Mouse (Mus musculus): ENCODE measurements around the gene Gm11444. TPM values are rescaled to one million over a fixed set of nuclear protein-coding genes. Genes with fewer than 3 reads are reported as not detected.

The Gm11444 gene
- total and polyA plus RNA-seq, 2 experiments, result not detected

DNA sequence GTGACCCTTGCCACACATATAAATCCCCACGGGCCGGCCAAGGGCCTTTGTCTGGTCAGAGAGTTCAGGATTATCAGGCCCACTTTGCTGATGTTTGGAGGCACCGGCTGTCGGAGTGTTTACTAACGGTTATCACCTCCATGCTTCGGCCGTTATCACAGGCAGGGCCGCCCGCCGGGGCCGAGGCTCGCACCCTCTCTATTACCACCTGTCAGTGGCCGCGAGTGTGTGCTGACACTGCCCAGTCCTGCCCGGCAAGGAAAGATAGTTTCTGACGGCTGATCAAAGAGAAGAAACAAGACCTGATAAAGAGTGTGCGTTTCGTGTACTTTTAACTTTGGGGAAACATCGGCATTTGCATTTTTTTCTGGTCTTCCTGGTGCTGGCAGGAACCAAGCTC is 50.3 kb downstream of the Gm11444 start:
- peak; percentile 33 for DNase-seq (ENCODE audit: extremely low read depth, low read depth, low spot score)
- Histone ChIP-seq H3K36me3 (ENCODE audit: control insufficient read depth, insufficient read depth, low read length) (no peaks in the 10 kb centered on the region), H3K9ac (ENCODE audit: low read depth, low read length) (no peak overlapping the region), H3K4me1 (ENCODE audit: control insufficient read depth, insufficient read depth, low read length) (no peaks in the 10 kb centered on the region), H3K27ac (replicated peaks; ENCODE audit: insufficient read depth, low read depth, low read length) (no peak overlapping the region), H3K27me3 (ENCODE audit: control insufficient read depth, insufficient read depth, low read length) (no peaks in the 10 kb centered on the region), H3K4me3 (ENCODE audit: insufficient read depth, low read depth, low read length) (no peak overlapping the region), H3K79me2 (ENCODE audit: control insufficient read depth, insufficient read depth, low read length) (no peaks in the 10 kb centered on the region)
- 29% methylated on average over 19 of the region's 19 CpGs for WGBS
- TF ChIP-seq POLR2A (IDR thresholded peaks at IDR 0.05; ENCODE audit: extremely low read depth, insufficient read depth, low read length), result no peak

DNA sequence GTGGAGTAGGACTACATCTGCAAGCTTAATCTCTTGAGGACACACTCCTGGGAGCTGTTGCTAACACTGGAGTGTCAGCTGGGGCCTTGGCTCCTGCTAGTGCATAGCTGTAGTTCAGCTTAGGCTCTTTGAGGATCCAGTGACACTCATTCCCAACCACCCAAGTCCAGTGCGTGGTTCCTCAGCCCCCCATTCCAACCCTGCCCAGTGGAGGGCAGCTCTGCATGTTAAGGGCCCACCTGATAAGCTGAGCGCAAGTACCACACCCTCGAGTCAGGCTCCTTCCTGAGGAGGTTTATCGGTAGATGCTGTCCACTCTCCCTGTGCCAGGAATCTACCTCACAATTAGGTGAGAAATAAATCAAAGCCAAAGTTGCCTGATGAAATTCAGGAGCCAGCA is 50.7 kb downstream of the Gm11444 start:
- Histone ChIP-seq H3K27me3 (ENCODE audit: control insufficient read depth, insufficient read depth, low read length) (no peaks in the 10 kb centered on the region), H3K36me3 (ENCODE audit: control insufficient read depth, insufficient read depth, low read length) (no peaks in the 10 kb centered on the region), H3K9ac (ENCODE audit: low read depth, low read length) (no peak overlapping the region), H3K4me3 (ENCODE audit: insufficient read depth, low read depth, low read length) (no peak overlapping the region), H3K4me1 (ENCODE audit: control insufficient read depth, insufficient read depth, low read length) (no peaks in the 10 kb centered on the region), H3K79me2 (ENCODE audit: control insufficient read depth, insufficient read depth, low read length) (no peaks in the 10 kb centered on the region), H3K27ac (replicated peaks; ENCODE audit: insufficient read depth, low read depth, low read length) (no peak overlapping the region)
- no peak for DNase-seq (ENCODE audit: extremely low read depth, low read depth, low spot score)
- no peak for TF ChIP-seq POLR2A (IDR thresholded peaks at IDR 0.05; ENCODE audit: extremely low read depth, insufficient read depth, low read length)
- TF ChIP-seq CTCF (IDR thresholded peaks at IDR 0.05; ENCODE audit: low read depth, low read length), result no peak
- WGBS, result 61% methylated on average over 4 of the region's 4 CpGs

Other genes with a start within 250 kb of the Gm11444 start
- gene Tbx2, start 17.8 kb downstream of the Gm11444 start, total RNA-seq (2014; rRNA removed), result 1.3 and 1.4 TPM in 2 replicates
- 2.4 and 3.0 TPM in 2 replicates for gene Tbx2, start 17.8 kb downstream of the Gm11444 start, polyA plus RNA-seq (2012; rRNA removed)
- gene Tbx4, start 36.1 kb upstream of the Gm11444 start, total RNA-seq (2014; rRNA removed), result not detected in 2 replicates
- gene Tbx4, start 36.1 kb upstream of the Gm11444 start, polyA plus RNA-seq (2012; rRNA removed), result 0.02 TPM in 1 of 2 replicates, not detected in the other

All from liver, adult 2 months (tissue).